Comparison of ENCODE assay signal across 8 mouse cellular contexts in genomic region chr11:68807787-68808186, GRCm38 (mm10).
DNase-seq lines count a peak whose midpoint lies in the region; ATAC-seq and TF ChIP-seq lines count a peak whose summit lies in the region.

No protein-coding gene starts in this region.

- H3K27ac ChIP-seq in hindbrain, embryonic 11.5 days (ENCODE audit: low read depth, low read length) = no peak overlapping the region
- no peak overlapping the region for H3K27ac ChIP-seq in hindbrain, embryonic 12.5 days
- H3K27ac ChIP-seq in forebrain, embryonic 15.5 days (replicated peaks) = no peak overlapping the region
- H3K27ac ChIP-seq in kidney, adult 2 months (ENCODE audit: insufficient read depth, low read depth, low read length) = no peak overlapping the region
- no peak overlapping the region for H3K27ac ChIP-seq in liver, embryonic 11.5 days (ENCODE audit: low read depth, low read length)

- H3K4me1 ChIP-seq in hindbrain, embryonic 11.5 days (replicated peaks; ENCODE audit: control insufficient read depth, insufficient read depth, low read length) = no peaks in the 10 kb centered on the region
- no peaks in the 10 kb centered on the region for H3K4me1 ChIP-seq in hindbrain, embryonic 12.5 days
- no peaks in the 10 kb centered on the region for H3K4me1 ChIP-seq in forebrain, embryonic 15.5 days
- no peaks in the 10 kb centered on the region for H3K4me1 ChIP-seq in kidney, adult 2 months (ENCODE audit: control insufficient read depth, insufficient read depth, low read length)
- no peaks in the 10 kb centered on the region for H3K4me1 ChIP-seq in liver, embryonic 11.5 days (replicated peaks; ENCODE audit: control insufficient read depth, insufficient read depth, low read length)

- no peak for TF ChIP-seq POLR2A in kidney, adult 2 months (IDR thresholded peaks at IDR 0.05; ENCODE audit: low read depth, low read length)

- 36% methylated on average over 6 of the region's 6 CpGs for WGBS in hindbrain, embryonic 11.5 days
- WGBS in hindbrain, embryonic 12.5 days = 32% methylated on average over 6 of the region's 6 CpGs
- 36% methylated on average over 6 of the region's 6 CpGs for WGBS in forebrain, embryonic 15.5 days
- 33% methylated on average over 6 of the region's 6 CpGs for WGBS in kidney, adult 2 months
- WGBS in liver, embryonic 11.5 days = 35% methylated on average over 6 of the region's 6 CpGs

- peak; percentile 85 for DNase-seq in hindbrain, embryonic 11.5 days (ENCODE audit: low spot score)
- DNase-seq in c-Kit-positive CD71-negative TER-119-negative erythroid progenitor cells, embryonic 14.5 days (ENCODE audit: low read depth) = peak; percentile 25
- DNase-seq in kidney, adult 2 months = peak; percentile 68
- peak; percentile 69 for DNase-seq in liver, embryonic 11.5 days (ENCODE audit: low spot score)
- DNase-seq in thymus, adult 18-20 months = peak; percentile 19 to 27

- no peaks in the 10 kb centered on the region for H3K27me3 ChIP-seq in hindbrain, embryonic 11.5 days (ENCODE audit: control insufficient read depth, insufficient read depth, low read length)
- H3K27me3 ChIP-seq in hindbrain, embryonic 12.5 days = no peaks in the 10 kb centered on the region
- no peaks in the 10 kb centered on the region for H3K27me3 ChIP-seq in forebrain, embryonic 15.5 days
- no peaks in the 10 kb centered on the region for H3K27me3 ChIP-seq in kidney, adult 2 months (replicated peaks; ENCODE audit: control insufficient read depth, insufficient read depth, low read length)
- H3K27me3 ChIP-seq in liver, embryonic 11.5 days (replicated peaks; ENCODE audit: control insufficient read depth, insufficient read depth, low read length) = no peaks in the 10 kb centered on the region

- TF ChIP-seq CTCF in kidney, adult 2 months (conservative IDR thresholded peaks at IDR 0.05; ENCODE audit: insufficient read depth, insufficient read length, low read depth, low read length) = peak; percentile 93

- H3K4me2 ChIP-seq in hindbrain, embryonic 11.5 days (replicated peaks; ENCODE audit: low read depth, low read length) = no peak overlapping the region
- no peak overlapping the region for H3K4me2 ChIP-seq in hindbrain, embryonic 12.5 days (replicated peaks)
- H3K4me2 ChIP-seq in forebrain, embryonic 15.5 days (replicated peaks) = no peak overlapping the region
- H3K4me2 ChIP-seq in liver, embryonic 11.5 days = no peak overlapping the region

- no peak for ATAC-seq in hindbrain, embryonic 11.5 days (ENCODE audit: low FRiP score)
- no peak for ATAC-seq in hindbrain, embryonic 12.5 days (ENCODE audit: low FRiP score)
- peak; percentile 64 for ATAC-seq in forebrain, embryonic 15.5 days (replicated peaks)
- ATAC-seq in liver, embryonic 11.5 days (replicated peaks; ENCODE audit: low FRiP score) = peak; percentile 29; the same call in 1 of the 2 replicates
- ATAC-seq in neutrophil, adult 5-6 weeks (ENCODE audit: extremely low read depth, insufficient number of reproducible peaks, low FRiP score, poor library complexity, severe bottlenecking) = 0 out of 2 replicates have a peak, but pooled peaks have one; percentile 25

- no peak overlapping the region for H3K4me3 ChIP-seq in hindbrain, embryonic 11.5 days (ENCODE audit: low read depth, low read length)
- no peak overlapping the region for H3K4me3 ChIP-seq in hindbrain, embryonic 12.5 days
- H3K4me3 ChIP-seq in forebrain, embryonic 15.5 days = no peak overlapping the region
- no peak overlapping the region for H3K4me3 ChIP-seq in kidney, adult 2 months (ENCODE audit: insufficient read depth, low read depth, low read length)
- no peak overlapping the region for H3K4me3 ChIP-seq in liver, embryonic 11.5 days (ENCODE audit: low read depth, low read length)

- H3K9ac ChIP-seq in hindbrain, embryonic 11.5 days (ENCODE audit: low read depth, low read length) = no peak overlapping the region
- H3K9ac ChIP-seq in hindbrain, embryonic 12.5 days = no peak overlapping the region
- H3K9ac ChIP-seq in forebrain, embryonic 15.5 days (replicated peaks) = no peak overlapping the region
- H3K9ac ChIP-seq in liver, embryonic 11.5 days (ENCODE audit: low read depth, low read length) = no peak overlapping the region

- H3K9me3 ChIP-seq in hindbrain, embryonic 11.5 days (ENCODE audit: control insufficient read depth, low read length) = no peaks in the 10 kb centered on the region
- H3K9me3 ChIP-seq in hindbrain, embryonic 12.5 days (replicated peaks) = no peaks in the 10 kb centered on the region
- no peaks in the 10 kb centered on the region for H3K9me3 ChIP-seq in forebrain, embryonic 15.5 days
- H3K9me3 ChIP-seq in liver, embryonic 11.5 days (ENCODE audit: control insufficient read depth, low read length) = no peaks in the 10 kb centered on the region

- H3K36me3 ChIP-seq in hindbrain, embryonic 11.5 days (ENCODE audit: control insufficient read depth, insufficient read depth, low read length) = peaks cover 47% of the 10 kb centered on the region
- peaks cover 97% of the 10 kb centered on the region for H3K36me3 ChIP-seq in hindbrain, embryonic 12.5 days
- H3K36me3 ChIP-seq in forebrain, embryonic 15.5 days = peaks cover 94% of the 10 kb centered on the region
- H3K36me3 ChIP-seq in kidney, adult 2 months (ENCODE audit: control insufficient read depth, insufficient read depth, low read length) = no peaks in the 10 kb centered on the region
- H3K36me3 ChIP-seq in liver, embryonic 11.5 days (ENCODE audit: control insufficient read depth, insufficient read depth, low read length) = peaks cover 72% of the 10 kb centered on the region

Comparison
In these comparisons a context has a peak if more than half of its experiments do, and no peak if none do; other contexts are left out.
1. ATAC-seq: peak in forebrain, embryonic 15.5 days (single experiment), liver, embryonic 11.5 days (single experiment) and neutrophil, adult 5-6 weeks (single experiment); none in hindbrain, embryonic 11.5 days (single experiment) and hindbrain, embryonic 12.5 days (single experiment).
2. DNase-seq: peak in every context shown above with its lines; median percentile 85 in hindbrain, embryonic 11.5 days; 69 in liver, embryonic 11.5 days; 68 in kidney, adult 2 months; 25 in c-Kit-positive CD71-negative TER-119-negative erythroid progenitor cells, embryonic 14.5 days; 23 in thymus, adult 18-20 months.